Mouse (Mus musculus) cortical plate, adult 2 months (tissue): ENCODE data around the gene Oprm1. TPM values are rescaled to one million over a fixed set of nuclear protein-coding genes. Genes with fewer than 3 reads are reported as not detected.

Source experiments
- H3K27ac ChIP-seq: fragments of 200-500 bp; 2 replicates; pipeline ENCODE4 v1.5.1; 2012; ENCODE audit warnings: low read length, control low read depth, inconsistent platforms; ENCODE audit not compliant: insufficient read depth
- H3K4me1 ChIP-seq: fragments of 200-500 bp; 2 replicates; pipeline ENCODE4 v1.6.1; 2011; ENCODE audit warnings: low read length; ENCODE audit not compliant: control insufficient read depth, insufficient read depth
- H3K4me3 ChIP-seq: fragments of 200-500 bp; 2 replicates; pipeline ENCODE4 v1.5.1; 2011; ENCODE audit warnings: mild to moderate bottlenecking, low read length, control low read depth; ENCODE audit not compliant: insufficient read depth
- CTCF ChIP-seq: fragments of 200-500 bp; IDR thresholded peaks from 2 replicates; pipeline ENCODE4 v1.5.1; 2011; ENCODE audit warnings: mild to moderate bottlenecking, control low read depth, low read length; ENCODE audit not compliant: insufficient read depth; ENCODE audit errors: extremely low read depth
- POLR2A ChIP-seq: fragments of 200-500 bp; IDR thresholded peaks from 2 replicates; pipeline ENCODE4 v1.6.1; 2011; ENCODE audit warnings: mild to moderate bottlenecking, low read length, control low read depth; ENCODE audit not compliant: insufficient read depth; ENCODE audit errors: extremely low read depth
- polyA plus RNA-seq: library from polyadenylated mRNA; depleted of rRNA; stranded (reverse); fragments of >200 nt; gene quantifications from 2 replicates; pipeline ENCODE4 v1.2.3, GENCODE M21; 2012

Oprm1 gene
- polyA plus RNA-seq, 1 experiment = 0.94 TPM

DNA sequence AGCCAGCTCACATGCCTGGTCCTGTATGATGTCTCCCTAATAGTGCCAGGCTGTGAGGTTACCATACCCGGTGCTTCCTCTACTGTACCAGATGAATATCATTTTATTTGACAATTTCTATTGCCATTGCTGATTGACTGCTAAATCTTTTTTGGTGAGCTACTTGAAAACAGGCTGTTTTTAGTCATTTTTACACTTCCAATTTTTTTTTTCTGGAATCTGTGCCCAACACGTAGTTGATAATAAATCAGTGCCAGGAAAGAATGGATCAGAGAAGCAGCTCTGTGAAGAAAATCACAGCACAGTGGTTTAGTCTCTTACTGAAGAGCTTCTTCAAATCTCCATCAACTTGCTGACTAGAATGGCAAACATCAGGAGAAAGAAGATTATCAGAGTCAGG is 168.4 kb downstream of the Oprm1 start:
- TF ChIP-seq CTCF (no peak), POLR2A (no peak)
- peak overlapping the region; percentile 77 for H3K27ac ChIP-seq
- H3K4me1 ChIP-seq = peaks cover 8% of the 10 kb centered on the region
- no peak overlapping the region for H3K4me3 ChIP-seq

DNA sequence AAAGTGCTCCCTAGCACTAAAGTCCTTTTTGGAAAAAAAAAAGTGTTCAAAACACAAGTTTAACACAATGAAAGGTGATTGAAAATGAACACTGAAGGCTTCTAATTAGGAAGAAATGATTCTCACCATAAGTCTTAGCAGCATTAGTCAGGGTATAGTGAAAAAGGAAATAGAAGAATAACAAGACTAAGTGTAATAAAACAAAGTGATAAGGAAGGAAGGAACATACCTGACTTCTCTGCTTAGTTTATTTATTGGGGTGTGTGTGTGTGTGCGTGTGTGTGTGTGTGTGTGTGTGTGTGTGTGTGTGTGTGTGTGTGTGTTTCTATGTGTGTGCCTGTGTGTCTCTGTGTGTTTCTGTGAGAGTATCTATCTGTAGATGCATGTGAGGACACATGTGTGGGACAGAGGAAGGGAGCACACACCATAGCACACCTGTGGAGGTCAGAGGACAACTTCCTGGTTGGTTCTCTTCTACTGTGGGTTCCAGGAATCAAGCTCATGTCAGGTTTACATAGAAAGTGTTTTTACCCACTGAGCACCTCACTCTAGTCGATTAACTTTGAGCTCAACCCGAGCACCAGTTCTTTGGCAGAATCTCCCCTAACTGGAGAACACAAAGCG is 169.4 kb downstream of the Oprm1 start:
- Histone ChIP-seq H3K27ac (no peak overlapping the region), H3K4me1 (peaks cover 8% of the 10 kb centered on the region), H3K4me3 (no peak overlapping the region)
- TF ChIP-seq CTCF (no peak), POLR2A (no peak)

DNA sequence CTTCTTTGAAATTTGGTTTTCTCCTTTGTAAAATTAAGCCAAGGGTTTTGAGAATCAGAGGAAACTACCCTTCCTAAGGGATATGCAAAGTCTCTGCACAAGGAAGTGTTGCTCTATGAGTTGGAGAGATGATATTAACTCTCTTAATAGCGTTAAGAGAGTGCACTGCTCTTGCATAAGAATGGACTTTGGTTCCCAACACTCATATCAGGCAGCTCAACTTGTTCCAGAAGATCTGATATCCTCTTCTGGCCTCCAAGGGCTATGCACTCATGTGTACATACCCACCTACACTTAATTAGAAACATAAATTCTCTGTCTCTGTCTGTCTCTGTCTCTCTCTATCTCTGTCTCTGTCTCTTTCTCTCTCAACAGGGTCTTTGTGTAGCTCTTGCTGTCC is 170.6 kb downstream of the Oprm1 start:
- no peak overlapping the region for H3K27ac ChIP-seq
- H3K4me3 ChIP-seq = no peak overlapping the region
- no peak for TF ChIP-seq POLR2A
- no peak for TF ChIP-seq CTCF
- H3K4me1 ChIP-seq = peaks cover 8% of the 10 kb centered on the region

DNA sequence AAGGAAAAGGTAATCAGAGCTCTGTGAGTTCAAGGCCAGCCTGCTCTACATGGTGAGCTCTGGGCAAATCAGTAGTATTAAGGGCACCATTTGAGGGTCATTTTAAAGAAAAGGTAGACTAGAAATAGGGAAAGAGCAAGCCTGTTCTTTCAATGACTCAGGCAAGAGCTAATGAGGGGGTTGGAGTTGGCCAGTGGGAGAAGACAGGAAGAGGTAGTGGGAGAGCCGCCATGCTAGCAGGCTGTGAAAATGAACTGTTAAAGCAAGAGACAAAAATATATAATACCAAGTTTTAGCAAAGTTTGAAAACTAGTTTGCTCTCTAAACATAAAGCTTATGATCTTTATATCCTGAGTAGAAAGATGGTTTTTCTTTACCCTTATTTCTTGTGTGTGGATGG is 172.1 kb downstream of the Oprm1 start:
- H3K4me1 ChIP-seq = peaks cover 8% of the 10 kb centered on the region
- H3K27ac ChIP-seq = peak overlapping the region; percentile 91
- TF ChIP-seq POLR2A (no peak), CTCF (no peak)
- no peak overlapping the region for H3K4me3 ChIP-seq

DNA sequence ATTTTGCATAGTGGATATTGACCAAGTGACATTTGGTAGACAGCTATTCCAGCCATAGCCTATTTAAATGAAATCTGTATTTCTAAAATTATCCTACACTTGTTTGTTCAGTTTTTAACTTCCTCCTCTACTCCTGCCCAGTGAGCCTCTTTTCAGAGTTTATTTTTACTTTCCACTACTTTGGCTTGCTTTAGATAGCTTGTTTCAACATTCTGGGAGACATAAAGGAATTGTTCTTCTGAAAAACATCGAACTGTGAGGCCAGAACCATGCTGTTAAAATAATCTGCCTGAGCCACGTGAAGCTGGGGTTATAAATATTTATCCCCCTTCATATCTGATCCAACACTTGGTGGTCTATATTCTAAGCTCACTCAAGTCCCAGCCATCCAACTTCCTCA is 172.6 kb downstream of the Oprm1 start:
- no peak for TF ChIP-seq POLR2A
- no peak for TF ChIP-seq CTCF
- Histone ChIP-seq H3K27ac (peak overlapping the region; percentile 85), H3K4me3 (no peak overlapping the region), H3K4me1 (peaks cover 8% of the 10 kb centered on the region)

DNA sequence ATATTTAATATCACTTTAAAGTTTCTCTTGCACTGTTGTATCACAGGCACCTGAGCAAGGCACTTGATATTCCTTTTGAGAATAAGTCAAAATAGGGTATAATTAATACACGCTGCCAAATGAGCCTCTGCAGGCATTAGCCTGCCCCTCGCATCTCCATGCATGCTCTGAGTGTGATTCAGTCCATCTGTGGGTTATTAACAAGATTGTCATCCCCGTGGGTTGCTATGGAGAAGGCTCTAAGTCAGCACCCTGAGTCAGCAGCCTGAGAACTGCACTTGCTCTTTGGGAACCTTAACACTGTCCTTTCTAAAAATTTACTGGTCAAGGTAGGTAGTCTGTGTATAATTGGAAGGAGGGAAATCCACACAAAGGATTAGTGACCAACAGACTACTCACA is 176.5 kb downstream of the Oprm1 start:
- Histone ChIP-seq H3K27ac (no peak overlapping the region), H3K4me1 (peaks cover 9% of the 10 kb centered on the region), H3K4me3 (no peak overlapping the region)
- TF ChIP-seq POLR2A = no peak
- TF ChIP-seq CTCF = no peak

DNA sequence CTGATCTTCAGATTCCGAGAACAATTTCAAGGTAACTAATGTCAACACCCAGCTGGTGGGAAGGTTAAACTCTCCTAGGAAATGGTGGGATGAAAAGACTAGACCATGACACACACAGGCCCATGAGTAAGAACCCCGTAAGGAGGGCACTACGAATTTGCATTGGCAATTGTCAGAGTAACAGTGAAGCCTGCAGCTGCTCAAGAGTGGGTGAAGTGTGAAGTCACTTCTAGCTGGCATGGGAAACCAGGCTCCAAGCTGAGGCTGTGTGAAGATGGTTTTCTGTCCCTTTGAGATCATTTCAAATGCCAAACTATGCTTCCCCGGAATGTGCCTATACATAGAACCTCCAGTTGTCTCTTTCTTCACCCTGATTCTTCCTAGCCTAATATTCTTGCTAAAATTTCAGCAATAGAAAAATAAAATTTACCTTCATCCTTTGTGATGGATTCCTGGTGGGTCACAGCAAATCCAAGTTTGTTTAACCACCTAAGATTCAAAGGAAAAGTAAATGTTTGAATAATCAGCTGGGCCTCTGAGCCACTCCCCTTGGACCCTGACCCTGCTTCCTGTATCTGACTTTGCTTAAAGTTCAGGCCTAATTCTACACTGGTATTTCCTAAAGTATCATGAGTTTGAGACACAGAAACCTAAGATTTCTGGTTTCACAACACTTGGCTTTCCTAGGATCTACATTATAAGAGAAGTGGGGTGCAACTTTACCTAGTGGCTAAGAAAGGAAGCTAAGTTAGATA is 178.5 kb downstream of the Oprm1 start:
- peaks cover 3% of the 10 kb centered on the region for H3K4me1 ChIP-seq
- H3K27ac ChIP-seq = no peak overlapping the region
- no peak overlapping the region for H3K4me3 ChIP-seq
- TF ChIP-seq CTCF (no peak), POLR2A (no peak)

DNA sequence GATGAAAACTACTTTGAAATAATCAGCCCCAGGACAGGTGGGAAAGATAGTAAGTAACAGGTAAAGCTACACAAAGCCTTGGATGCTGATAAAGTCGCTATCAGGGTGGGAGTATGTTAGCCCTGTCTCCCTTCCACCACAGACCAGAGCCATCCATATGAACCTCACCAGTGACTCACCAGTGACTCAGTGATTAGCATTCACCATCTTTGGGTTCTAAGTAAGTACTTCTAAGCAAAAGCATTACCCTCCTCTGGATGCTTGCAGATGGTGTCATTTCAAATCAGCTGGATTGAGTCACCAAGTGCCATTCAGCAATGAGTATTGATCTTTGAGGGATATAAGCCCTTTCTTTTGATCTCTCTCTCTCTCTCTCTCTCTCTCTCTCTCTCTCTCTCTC is 194.8 kb downstream of the Oprm1 start:
- TF ChIP-seq CTCF (no peak), POLR2A (no peak)
- Histone ChIP-seq H3K27ac (no peak overlapping the region), H3K4me1 (no peaks in the 10 kb centered on the region), H3K4me3 (no peak overlapping the region)

DNA sequence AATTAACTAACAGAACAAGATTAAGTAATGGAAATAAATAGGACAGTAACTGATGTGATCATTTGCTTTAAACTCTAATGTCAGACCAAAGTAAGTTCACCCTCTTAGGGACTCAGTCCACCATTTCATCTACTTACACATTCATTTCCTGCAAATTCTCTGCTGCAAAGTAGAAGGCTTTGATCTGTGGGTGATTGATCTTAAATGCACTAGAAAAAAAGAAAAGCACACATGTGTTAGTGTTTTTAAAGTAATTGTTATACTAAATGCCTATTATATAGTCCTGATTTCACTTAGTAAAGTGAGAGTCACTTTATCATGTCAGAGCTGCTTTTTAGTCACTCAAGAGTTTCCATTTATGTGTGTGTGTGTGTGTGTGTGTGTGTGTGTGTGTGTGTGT is 196.2 kb downstream of the Oprm1 start:
- Histone ChIP-seq H3K4me1 (no peaks in the 10 kb centered on the region; the same call in 1 of the 2 replicates), H3K27ac (no peak overlapping the region), H3K4me3 (no peak overlapping the region)
- TF ChIP-seq CTCF = no peak
- no peak for TF ChIP-seq POLR2A

DNA sequence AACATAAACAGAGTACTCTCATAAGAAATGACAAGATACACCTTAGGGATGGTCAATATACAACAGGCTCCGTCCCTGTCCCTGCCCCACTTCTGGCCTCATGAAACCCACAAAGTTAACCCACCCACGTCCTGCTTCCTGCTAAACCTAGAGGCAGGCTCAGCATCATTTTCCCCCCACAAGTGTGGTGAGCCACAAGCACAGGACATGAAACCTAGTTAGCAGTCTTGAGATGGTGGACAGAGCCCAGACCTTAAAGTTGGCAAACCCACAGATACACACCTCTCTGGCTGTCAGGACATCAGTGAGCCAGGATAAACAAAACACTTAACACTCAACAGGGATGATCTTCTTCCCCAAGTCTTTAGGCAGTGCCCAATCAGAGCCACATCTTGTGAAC is 198.1 kb downstream of the Oprm1 start:
- no peaks in the 10 kb centered on the region; the same call in 1 of the 2 replicates for H3K4me1 ChIP-seq
- no peak overlapping the region for H3K4me3 ChIP-seq
- no peak overlapping the region for H3K27ac ChIP-seq
- TF ChIP-seq CTCF (no peak), POLR2A (no peak)
